19 mouse cellular contexts compared by ENCODE assay signal in the genomic region with DNA sequence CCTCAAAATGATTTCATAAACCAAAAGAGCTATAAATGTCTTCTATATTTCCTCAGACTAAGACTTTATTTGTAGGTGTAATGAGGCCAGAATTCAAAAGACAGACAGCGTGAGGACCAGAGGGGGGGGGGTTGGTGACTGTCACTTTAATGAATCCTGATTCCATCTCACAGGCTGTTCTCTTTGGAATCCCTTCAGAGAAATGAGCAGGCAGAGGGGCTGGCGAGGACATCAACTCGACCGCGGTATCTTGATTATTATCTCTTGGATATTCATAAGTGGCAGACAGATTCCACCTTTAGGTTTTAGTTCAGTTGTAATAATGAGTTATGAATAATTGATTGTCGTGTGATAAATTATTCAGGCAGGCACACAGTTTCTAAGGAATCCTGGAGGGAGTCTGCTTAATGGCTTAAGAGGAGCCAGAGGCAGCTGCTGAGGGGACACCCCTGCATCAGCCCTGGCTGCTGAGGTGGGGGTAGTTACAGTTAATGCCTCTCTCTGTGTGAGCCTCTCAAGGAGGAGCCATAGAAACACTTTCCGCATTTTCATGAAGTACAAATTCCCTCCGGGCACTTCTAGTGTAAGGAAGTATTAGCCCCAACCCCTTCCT. TPM values are rescaled to one million over a fixed set of nuclear protein-coding genes. Genes with fewer than 3 reads are reported as not detected.
DNase-seq lines count a peak whose midpoint lies in the region; ATAC-seq lines count a peak whose summit lies in the region.
"Had no signal": no experiment of that assay in that cellular context is flagged by ENCODE, and none has a peak within 500 bp of the region (broad histone marks: within the 10 kb centered on the region; RNA-seq: fewer than 3 reads in every experiment).

No protein-coding gene starts in this region.

- no peak overlapping the region for H3K4me2 ChIP-seq in midbrain, embryonic 11.5 days
- H3K4me2 ChIP-seq in hindbrain, embryonic 12.5 days (replicated peaks), result no peak overlapping the region
- H3K4me2 ChIP-seq in midbrain, embryonic 14.5 days (ENCODE audit: low read length), result peak overlapping the region; percentile 19; the same call in 1 of the 2 replicates
- no peak overlapping the region for H3K4me2 ChIP-seq in liver, embryonic 12.5 days

- H3K4me1 ChIP-seq in midbrain, embryonic 11.5 days (ENCODE audit: control insufficient read depth, insufficient read depth, low read length), result no peaks in the 10 kb centered on the region
- peaks cover 3% of the 10 kb centered on the region; the same call in 1 of the 2 replicates for H3K4me1 ChIP-seq in midbrain, embryonic 10.5 days
- peaks cover 7% of the 10 kb centered on the region for H3K4me1 ChIP-seq in hindbrain, embryonic 12.5 days
- peaks cover 19% of the 10 kb centered on the region for H3K4me1 ChIP-seq in midbrain, embryonic 14.5 days (ENCODE audit: control insufficient read depth, insufficient read depth, low read length)
- no peaks in the 10 kb centered on the region for H3K4me1 ChIP-seq in liver, embryonic 12.5 days
- H3K4me1 ChIP-seq: heart, embryonic 10.5 days had no signal

- no peaks in the 10 kb centered on the region for H3K36me3 ChIP-seq in midbrain, embryonic 11.5 days (ENCODE audit: control insufficient read depth, insufficient read depth, low read length)
- H3K36me3 ChIP-seq in midbrain, embryonic 10.5 days, result no peaks in the 10 kb centered on the region
- no peaks in the 10 kb centered on the region for H3K36me3 ChIP-seq in hindbrain, embryonic 12.5 days
- no peaks in the 10 kb centered on the region for H3K36me3 ChIP-seq in midbrain, embryonic 14.5 days (ENCODE audit: control insufficient read depth, insufficient read depth, low read length)
- H3K36me3 ChIP-seq in liver, embryonic 12.5 days, result no peaks in the 10 kb centered on the region
- H3K36me3 ChIP-seq: heart, embryonic 10.5 days had no signal

- H3K4me3 ChIP-seq in midbrain, embryonic 11.5 days (ENCODE audit: low read depth, low read length), result no peak overlapping the region
- no peak overlapping the region for H3K4me3 ChIP-seq in midbrain, embryonic 10.5 days
- no peak overlapping the region for H3K4me3 ChIP-seq in hindbrain, embryonic 12.5 days
- H3K4me3 ChIP-seq in midbrain, embryonic 14.5 days (replicated peaks; ENCODE audit: low read depth, low read length), result no peak overlapping the region
- no peak overlapping the region for H3K4me3 ChIP-seq in liver, embryonic 12.5 days
- H3K4me3 ChIP-seq: heart, embryonic 10.5 days had no signal

- 76% methylated on average over 8 of the region's 8 CpGs for WGBS in midbrain, embryonic 11.5 days
- 84% methylated on average over 8 of the region's 8 CpGs for WGBS in midbrain, embryonic 10.5 days
- WGBS in hindbrain, embryonic 12.5 days, result 52% methylated on average over 8 of the region's 8 CpGs
- WGBS in midbrain, embryonic 14.5 days, result 28% methylated on average over 8 of the region's 8 CpGs
- whole genome bisulfite sequencing in liver, embryonic 12.5 days (ENCODE audit: insufficient replicate concordance), result 72% methylated on average over 8 of the region's 8 CpGs

- no peak for DNase-seq in midbrain, embryonic 11.5 days (ENCODE audit: low spot score, missing footprints)
- no peak for DNase-seq in midbrain, embryonic 10.5 days (ENCODE audit: low spot score)
- DNase-seq in midbrain, embryonic 14.5 days, result peak; percentile 78
- peak; percentile 58 for DNase-seq in retina, postnatal 1 day
- no peak for DNase-seq in embryo, embryonic 9.5 days (ENCODE audit: extremely low spot score)
- DNase-seq: cerebellum, adult 9-11 months; embryo, embryonic 11 days; gastrocnemius, postnatal 36 days; heart, postnatal 14 days; kidney, postnatal 4 days; left cerebral cortex, postnatal 4 days; lung, adult 2 months; lung, postnatal 36 days; spleen, adult 18-20 months; thymus, adult 18-20 months had no signal

- H3K9ac ChIP-seq in midbrain, embryonic 11.5 days (ENCODE audit: low read length), result no peak overlapping the region
- no peak overlapping the region for H3K9ac ChIP-seq in hindbrain, embryonic 12.5 days
- H3K9ac ChIP-seq in midbrain, embryonic 14.5 days (replicated peaks; ENCODE audit: low read length), result no peak overlapping the region
- no peak overlapping the region for H3K9ac ChIP-seq in liver, embryonic 12.5 days

- peak; percentile 80 for ATAC-seq in midbrain, embryonic 11.5 days (ENCODE audit: low FRiP score)
- peak; percentile 86 for ATAC-seq in hindbrain, embryonic 12.5 days (ENCODE audit: low FRiP score)
- ATAC-seq in midbrain, embryonic 14.5 days (ENCODE audit: low FRiP score, low TSS enrichment), result peak; percentile 92
- no peak for ATAC-seq in liver, embryonic 12.5 days

- no peaks in the 10 kb centered on the region for H3K27me3 ChIP-seq in midbrain, embryonic 11.5 days (ENCODE audit: control insufficient read depth, insufficient read depth, low read length)
- no peaks in the 10 kb centered on the region for H3K27me3 ChIP-seq in midbrain, embryonic 10.5 days (ENCODE audit: low read depth, poor library complexity, severe bottlenecking)
- H3K27me3 ChIP-seq in hindbrain, embryonic 12.5 days, result no peaks in the 10 kb centered on the region
- no peaks in the 10 kb centered on the region for H3K27me3 ChIP-seq in midbrain, embryonic 14.5 days (ENCODE audit: control insufficient read depth, insufficient read depth, low read length)
- no peaks in the 10 kb centered on the region for H3K27me3 ChIP-seq in liver, embryonic 12.5 days (replicated peaks)

- no peak overlapping the region for H3K27ac ChIP-seq in midbrain, embryonic 11.5 days (ENCODE audit: low read depth, low read length)
- H3K27ac ChIP-seq in midbrain, embryonic 10.5 days (replicated peaks), result no peak overlapping the region
- H3K27ac ChIP-seq in hindbrain, embryonic 12.5 days, result no peak overlapping the region
- peak overlapping the region; percentile 68; the same call in 1 of the 2 replicates for H3K27ac ChIP-seq in midbrain, embryonic 14.5 days (replicated peaks; ENCODE audit: low read depth, low read length)
- no peak overlapping the region for H3K27ac ChIP-seq in liver, embryonic 12.5 days
- H3K27ac ChIP-seq: heart, embryonic 10.5 days had no signal

- no peaks in the 10 kb centered on the region for H3K9me3 ChIP-seq in midbrain, embryonic 11.5 days (ENCODE audit: control insufficient read depth, low read length)
- H3K9me3 ChIP-seq in midbrain, embryonic 10.5 days (replicated peaks), result no peaks in the 10 kb centered on the region
- no peaks in the 10 kb centered on the region for H3K9me3 ChIP-seq in hindbrain, embryonic 12.5 days (replicated peaks)
- no peaks in the 10 kb centered on the region for H3K9me3 ChIP-seq in midbrain, embryonic 14.5 days (ENCODE audit: control insufficient read depth, low read length)
- no peaks in the 10 kb centered on the region for H3K9me3 ChIP-seq in liver, embryonic 12.5 days (replicated peaks)
- H3K9me3 ChIP-seq: heart, embryonic 10.5 days had no signal

RNA-seq across cellular contexts. Expression of a gene that starts 15.6 kb away (rescaled TPM):
- 14.8 and 15.1 TPM in 2 replicates for polyA plus RNA-seq in midbrain, embryonic 11.5 days (2014; fragmentation: Nextera tagmentation; extraction: Ambion mirVana)
- polyA plus RNA-seq in midbrain, embryonic 10.5 days (2016; fragmentation: Nextera tagmentation; extraction: Ambion mirVana), result 14.9 and 15.1 TPM in 2 replicates
- polyA plus RNA-seq in hindbrain, embryonic 12.5 days (2016; fragmentation: Nextera tagmentation; extraction: Ambion mirVana), result 15.2 and 15.5 TPM in 2 replicates
- 12.7 and 15.3 TPM in 2 replicates for polyA plus RNA-seq in midbrain, embryonic 14.5 days (2014; fragmentation: Nextera tagmentation; extraction: Ambion mirVana)
- polyA plus RNA-seq in liver, embryonic 12.5 days (2016; fragmentation: Nextera tagmentation; extraction: Ambion mirVana), result 7.8 and 9.1 TPM in 2 replicates

RNA-seq across cellular contexts. Expression of a gene that starts 15.7 kb away (rescaled TPM):
- 0.79 and 0.86 TPM in 2 replicates for polyA plus RNA-seq in midbrain, embryonic 11.5 days (2014; fragmentation: Nextera tagmentation; extraction: Ambion mirVana)
- 0.37 and 0.44 TPM in 2 replicates for polyA plus RNA-seq in midbrain, embryonic 10.5 days (2016; fragmentation: Nextera tagmentation; extraction: Ambion mirVana)
- polyA plus RNA-seq in hindbrain, embryonic 12.5 days (2016; fragmentation: Nextera tagmentation; extraction: Ambion mirVana), result 2.5 and 3.0 TPM in 2 replicates
- 2.2 and 3.1 TPM in 2 replicates for polyA plus RNA-seq in midbrain, embryonic 14.5 days (2014; fragmentation: Nextera tagmentation; extraction: Ambion mirVana)
- 0.07 and 0.10 TPM in 2 replicates for polyA plus RNA-seq in liver, embryonic 12.5 days (2016; fragmentation: Nextera tagmentation; extraction: Ambion mirVana)
- polyA plus RNA-seq: liver, adult 2 months had no signal

Comparison
In these comparisons a context has a peak if more than half of its experiments do, and no peak if none do; other contexts are left out.
1. DNase-seq: peak in midbrain, embryonic 14.5 days (single experiment) and retina, postnatal 1 day (single experiment); none in midbrain, embryonic 11.5 days (single experiment), midbrain, embryonic 10.5 days (single experiment) and embryo, embryonic 9.5 days (single experiment).